Mouse (Mus musculus) megakaryocyte progenitor cell, adult 5-6 weeks (primary cell): ENCODE measurements at regions not wholly inside any gene's neighbourhood (a gene's known extent, or its start where the extent isn't known, plus 50 kb on each side); places are given as distances from the start of the nearest gene placed in this dataset.

Experiments used
- ATAC-seq: replicated peaks from 2 replicates; pipeline ENCODE4 v1.8.0; 2016; ENCODE audit warnings: mild to moderate bottlenecking, moderate TSS enrichment, inconsistent platforms; ENCODE audit not compliant: poor library complexity

GRCm38 (mm10) chr14:85965139-85965538 lies 1175.9 kb downstream of the Diaph3 start:
- peak; percentile 92 for ATAC-seq

- no peak for ATAC-seq
Measured at GRCm38 (mm10) chr14:85945707-85946313, 1195.2 kb downstream of the Diaph3 start.

GRCm38 (mm10) chr14:85942792-85943191 lies 1198.2 kb downstream of the Diaph3 start:
- no peak for ATAC-seq

GRCm38 (mm10) chr14:85940585-85940984 lies 1200.5 kb downstream of the Diaph3 start:
- ATAC-seq: no peak

GRCm38 (mm10) chr14:85935091-85935490 lies 1205.9 kb downstream of the Diaph3 start:
- no peak for ATAC-seq

- ATAC-seq: no peak
Measured at GRCm38 (mm10) chr14:85930387-85930786, 1210.6 kb downstream of the Diaph3 start.

- ATAC-seq: no peak
Measured at GRCm38 (mm10) chr14:85918894-85919293, 1222.1 kb downstream of the Diaph3 start.

GRCm38 (mm10) chr14:85915761-85916160 lies 1225.3 kb downstream of the Diaph3 start:
- ATAC-seq: no peak

GRCm38 (mm10) chr14:85897890-85898289 lies 1243.1 kb downstream of the Diaph3 start:
- ATAC-seq: no peak

GRCm38 (mm10) chr14:85861371-85861951 lies 1279.6 kb downstream of the Diaph3 start:
- ATAC-seq: no peak

- peak; percentile 77 for ATAC-seq
Measured at GRCm38 (mm10) chr14:85849490-85849889, 1291.5 kb downstream of the Diaph3 start.

- no peak for ATAC-seq
Measured at GRCm38 (mm10) chr14:85835494-85835893, 1305.5 kb downstream of the Diaph3 start.

- no peak for ATAC-seq
Measured at GRCm38 (mm10) chr14:85814920-85815319, 1326.1 kb downstream of the Diaph3 start.

GRCm38 (mm10) chr14:85784386-85784785 lies 1341.0 kb downstream of the Pcdh17 start:
- no peak for ATAC-seq

- ATAC-seq: no peak
Measured at GRCm38 (mm10) chr14:85770636-85771035, 1327.3 kb downstream of the Pcdh17 start.

- no peak for ATAC-seq
Measured at GRCm38 (mm10) chr14:85768301-85768700, 1324.9 kb downstream of the Pcdh17 start.

GRCm38 (mm10) chr14:85757343-85757742 lies 1314.0 kb downstream of the Pcdh17 start:
- ATAC-seq: no peak

- ATAC-seq: no peak
Measured at GRCm38 (mm10) chr14:85738567-85738966, 1295.2 kb downstream of the Pcdh17 start.
